Mouse (Mus musculus) CH12F3 (cell line): ENCODE measurements around the gene Krtap12-1.
"Not testable (repeated sequence)": the region's sequence is repeated elsewhere in the genome, so short reads cannot be mapped to it uniquely, and the experiment has no call there.

Source experiments
- in situ Hi-C: fragments of 300-500 bp; cut with MboI; formaldehyde crosslinking; loops from 2 replicates; pipeline ENCODE4 v1.14.3; 2020; ENCODE audit warnings: low sequenced_read_pairs

Gene Krtap12-1

DNA sequence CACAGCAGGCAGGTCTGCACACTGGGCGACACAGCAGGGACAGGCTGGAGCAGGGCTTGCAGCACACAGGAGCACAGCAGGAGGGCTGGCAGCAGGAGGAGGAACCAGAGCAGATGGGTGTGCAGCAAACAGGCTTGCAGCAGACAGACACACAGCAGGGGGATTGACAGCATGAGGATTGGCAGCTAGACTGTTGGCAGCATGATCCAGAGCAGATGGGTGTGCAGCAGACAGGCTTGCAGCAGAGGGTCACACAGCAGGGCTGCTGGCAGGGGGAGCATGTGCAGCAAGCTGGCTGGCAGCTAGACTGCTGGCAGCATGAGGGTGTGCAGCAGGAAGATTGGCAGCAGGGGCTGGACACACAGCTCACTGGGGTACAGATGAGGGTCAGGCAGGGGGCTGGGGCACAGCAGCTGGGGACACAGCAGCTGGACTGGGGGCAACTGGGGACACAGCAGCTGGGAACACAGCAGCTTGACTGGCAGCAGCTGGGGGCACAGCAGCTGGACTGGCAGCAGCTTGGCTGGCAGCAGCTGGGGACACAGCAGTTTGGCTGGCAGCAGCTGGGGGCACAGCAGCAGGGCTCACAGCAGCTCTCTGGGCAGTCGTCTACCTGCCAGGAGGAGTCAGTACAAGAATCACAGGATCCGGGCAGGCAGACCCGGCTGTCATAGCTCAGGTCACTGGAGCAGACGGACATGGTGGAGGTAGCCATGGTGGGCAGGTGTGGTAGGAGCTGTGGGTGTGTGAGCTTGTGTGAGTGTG lies 21.7 kb downstream of the Krtap12-1 start, which contains the start of gene Gm18596:
Gene Gm18596, minus strand, starts transcription at position 715 of the 765 bp plus-strand sequence.
- in situ Hi-C loops: not testable (repeated sequence)

GRCm38 (mm10) chr10:77750686-77751085 lies 30.3 kb downstream of the Krtap12-1 start:
- in situ Hi-C loops: not testable (repeated sequence)

GRCm38 (mm10) chr10:77751254-77751653 lies 30.9 kb downstream of the Krtap12-1 start, which contains the start of gene Gm9736:
TSS of gene Gm9736 (minus strand) at chr10:77751354.
- in situ Hi-C loops: not testable (repeated sequence)

DNA sequence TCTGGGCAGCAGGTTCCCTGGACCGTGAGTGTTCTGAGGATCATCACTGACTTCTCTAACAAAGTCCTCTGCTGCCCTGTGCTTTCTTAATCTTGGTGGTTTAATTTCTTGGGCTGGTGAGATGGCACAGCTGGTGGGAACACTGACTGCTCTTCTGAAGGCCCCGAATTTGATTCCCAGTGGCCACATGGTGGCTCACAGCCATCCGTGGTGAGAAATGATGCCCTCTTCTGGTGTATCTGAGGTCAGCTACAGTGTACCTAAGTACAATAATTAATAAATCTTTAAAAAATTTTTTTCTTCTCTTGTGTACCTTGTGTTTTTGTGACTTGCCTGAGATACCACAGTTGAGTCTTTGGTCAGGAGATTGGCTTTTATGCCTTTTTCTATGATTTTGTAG lies 31.9 kb downstream of the Krtap12-1 start:
- in situ Hi-C loops: not testable (repeated sequence)

DNA sequence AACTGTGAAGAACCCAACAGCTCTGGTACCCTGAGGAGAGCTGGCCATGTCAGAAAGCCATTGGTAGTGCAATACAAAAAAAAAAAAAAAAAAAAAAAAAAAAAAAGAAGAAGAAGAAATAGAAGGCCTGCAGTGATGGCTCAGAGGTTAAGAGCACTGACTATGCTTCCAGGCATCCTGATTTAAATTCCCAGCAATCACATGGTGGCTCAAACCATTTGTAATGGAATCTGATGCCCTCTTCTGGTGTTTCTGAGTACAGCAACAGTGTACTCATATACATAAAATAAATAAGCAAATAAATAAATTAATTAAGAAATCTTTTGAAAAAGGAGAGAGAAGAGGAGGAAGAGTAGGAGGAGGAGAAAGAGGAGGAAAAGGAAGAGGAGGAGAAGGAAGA lies 33.0 kb downstream of the Krtap12-1 start:
- in situ Hi-C loops: no loop called here

GRCm38 (mm10) chr10:77759582-77759981 lies 39.2 kb downstream of the Krtap12-1 start, which contains the start of gene Gm3233:
TSS of gene Gm3233 (minus strand) at chr10:77759682.
- in situ Hi-C loops: not testable (repeated sequence)

GRCm38 (mm10) chr10:77769727-77770126 lies 49.3 kb downstream of the Krtap12-1 start:
- in situ Hi-C loops: no loop called here
